Mouse (Mus musculus): ENCODE results near the gene Atl2.

Atl2 gene

DNA sequence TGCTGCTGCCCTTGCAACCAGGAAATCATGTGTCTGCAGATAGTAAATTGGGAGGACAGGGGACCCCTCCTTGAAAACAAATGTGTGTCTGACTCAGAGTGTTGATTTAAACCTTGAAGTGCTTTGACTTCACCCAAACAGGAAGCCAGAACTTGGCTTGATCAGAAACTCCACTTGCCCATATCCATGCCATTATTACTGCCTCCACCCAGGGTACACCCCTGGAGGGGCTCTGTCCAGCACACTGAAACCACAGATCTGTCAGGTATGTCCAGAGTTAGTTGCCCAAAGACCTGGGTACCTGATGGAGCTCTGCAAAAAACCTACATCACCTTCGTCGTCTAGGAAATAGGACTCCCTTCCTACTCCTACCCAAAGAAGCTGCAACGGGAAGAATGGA is 77.0 kb downstream of the Atl2 start:
- no peak for DNase-seq (ENCODE audit: low read depth)

DNA sequence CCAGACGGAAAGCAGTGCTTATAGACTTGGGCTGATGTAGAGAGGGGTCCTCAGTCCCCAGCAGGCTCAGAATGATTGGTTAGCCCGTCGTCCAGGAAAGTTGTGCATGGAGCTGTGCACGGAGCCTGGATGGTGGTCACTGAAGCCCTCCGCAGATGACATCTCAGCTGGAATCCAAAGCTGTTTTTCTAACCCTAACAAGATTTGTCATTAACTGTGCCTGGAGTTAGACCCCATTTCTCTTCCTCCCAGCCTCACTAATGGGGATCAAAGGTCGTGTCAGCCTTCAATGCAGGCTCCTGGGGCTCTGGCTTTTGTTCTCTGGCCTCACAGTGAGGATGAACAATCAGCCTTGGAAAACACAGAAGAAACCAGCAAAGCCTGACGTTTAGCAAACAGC is 77.9 kb downstream of the Atl2 start:
- no peak for DNase-seq (ENCODE audit: low read depth)

DNA sequence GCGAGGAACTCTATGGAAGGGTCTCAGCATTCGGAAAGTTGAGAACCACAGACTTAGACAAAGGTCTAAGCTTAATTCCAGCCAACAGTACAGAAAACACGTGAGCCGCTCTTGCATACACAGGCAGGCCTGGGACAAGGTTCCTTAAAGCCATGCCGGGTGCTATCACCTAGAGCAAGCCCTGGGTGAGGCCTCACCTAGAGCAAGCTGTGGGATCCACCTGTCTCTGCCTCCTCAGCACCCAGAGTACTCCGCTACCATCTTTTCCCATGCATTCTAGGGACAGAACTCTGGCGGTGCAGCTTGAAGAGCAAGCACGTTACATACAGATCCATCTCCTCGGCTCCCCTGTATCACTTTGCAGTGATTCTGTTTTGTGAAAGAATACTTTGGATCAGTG is 78.4 kb downstream of the Atl2 start:
- no peak for DNase-seq (ENCODE audit: low read depth)

GRCm38 (mm10) chr17:79816896-79817295 is 79.0 kb downstream of the Atl2 start:
- DNase-seq (ENCODE audit: low read depth) = no peak

DNA sequence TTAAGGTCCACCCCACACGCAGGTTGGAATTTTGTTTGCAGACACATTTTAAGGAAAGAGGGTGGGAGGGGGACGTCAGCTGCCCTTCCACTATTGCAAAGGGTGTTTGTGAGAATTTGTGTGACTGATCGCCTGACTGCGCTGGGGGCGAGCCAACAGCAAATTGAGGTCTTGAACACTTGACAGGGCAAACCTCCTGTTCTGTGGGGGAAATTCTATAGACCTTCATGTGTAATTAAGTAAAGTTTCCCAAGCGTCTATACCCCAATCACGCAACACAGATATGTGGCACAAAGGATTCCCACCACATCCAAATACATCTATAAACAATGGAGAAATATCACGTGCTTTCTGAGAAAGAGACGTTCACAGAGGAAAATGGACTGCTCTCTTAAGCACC is 85.5 kb downstream of the Atl2 start:
- DNase-seq (ENCODE audit: low read depth) = no peak

DNA sequence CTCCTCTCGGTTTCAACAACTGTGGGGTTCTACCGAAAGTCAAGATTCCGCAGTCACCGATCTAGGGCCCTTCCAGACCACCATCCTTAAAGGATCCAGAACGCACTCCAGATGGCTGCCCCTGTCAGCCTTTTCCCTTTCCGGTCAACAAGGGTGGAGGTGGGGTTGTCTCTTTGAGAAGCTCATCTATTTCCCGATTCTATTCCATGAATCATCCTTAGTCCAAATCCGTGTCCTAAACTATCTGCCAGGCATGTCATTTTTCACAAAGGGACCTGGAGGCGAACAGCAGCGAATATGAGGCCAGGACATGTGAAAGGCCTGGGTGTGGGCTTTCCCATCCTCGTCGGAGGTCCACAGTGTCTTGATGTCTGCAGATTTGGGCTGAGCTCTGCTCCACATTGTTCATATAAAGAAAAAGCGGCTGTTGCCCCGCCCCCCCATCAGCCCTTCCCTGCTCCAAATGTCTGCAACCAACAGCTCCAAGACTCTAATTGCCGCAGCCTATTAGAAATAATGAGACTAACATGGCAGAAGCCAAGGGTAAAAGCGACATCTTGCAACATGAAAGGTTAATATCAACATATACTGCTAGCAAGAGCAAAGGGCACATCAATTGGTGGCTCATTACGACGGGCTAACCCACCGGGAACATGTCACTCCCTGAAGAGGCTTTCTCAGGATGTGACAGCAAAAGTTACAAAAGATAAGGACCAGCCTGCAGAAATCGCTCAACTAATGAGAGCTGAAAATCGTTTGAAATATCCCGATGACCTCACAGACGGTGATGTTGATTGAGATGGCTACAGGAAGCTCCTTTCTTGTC is 86.2 kb downstream of the Atl2 start:
- no peak for DNase-seq (ENCODE audit: low read depth)

GRCm38 (mm10) chr17:79807237-79807930 is 88.5 kb downstream of the Atl2 start:
- DNase-seq (ENCODE audit: low read depth) = no peak

DNA sequence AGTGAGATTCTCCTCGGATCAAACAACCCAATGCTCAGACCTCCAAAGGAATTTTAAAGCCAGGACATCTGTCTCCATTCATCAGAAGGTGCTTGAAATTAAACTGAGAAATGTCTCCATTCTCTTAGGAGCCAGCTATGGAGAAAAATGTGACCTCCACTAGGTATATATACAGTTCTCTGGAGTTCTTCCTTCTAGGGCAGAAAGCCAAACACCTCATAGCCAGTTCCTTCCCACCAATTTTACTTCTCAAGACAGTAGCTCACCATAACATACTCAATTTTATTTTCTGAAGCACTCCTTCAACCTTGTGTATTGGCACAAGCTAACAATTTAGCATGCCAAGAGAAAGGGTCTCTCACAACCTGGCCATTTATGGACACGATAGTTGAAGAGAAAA is 91.2 kb downstream of the Atl2 start:
- DNase-seq (ENCODE audit: low read depth) = no peak

DNA sequence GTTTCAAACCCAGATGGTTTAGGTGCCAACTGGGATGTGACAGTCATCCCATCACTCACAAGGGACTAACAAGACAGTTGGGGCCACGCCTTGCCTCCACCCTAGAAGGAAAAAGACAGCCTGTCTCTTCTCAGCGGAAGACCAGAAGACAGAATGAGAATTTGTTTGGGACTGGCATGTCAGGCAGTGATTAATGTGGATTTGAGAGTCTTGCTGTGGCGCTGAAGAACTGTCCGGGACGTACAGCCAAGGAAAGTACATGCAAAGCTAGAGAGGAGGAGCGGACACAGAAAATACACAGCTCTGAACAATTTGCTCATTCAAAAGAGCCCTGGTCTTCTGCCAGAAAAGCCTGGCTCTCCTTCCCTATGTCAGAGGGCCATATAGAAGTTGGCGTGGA is 93.9 kb downstream of the Atl2 start:
- DNase-seq (ENCODE audit: low read depth) = no peak

- DNase-seq (ENCODE audit: low read depth) = no peak
Measured at GRCm38 (mm10) chr17:79798831-79799230, 97.1 kb downstream of the Atl2 start.
